Mouse (Mus musculus): ENCODE results near the gene Sergef. TPM values are rescaled to one million over a fixed set of nuclear protein-coding genes. Genes with fewer than 3 reads are reported as not detected.

Gene Sergef
- polyA plus RNA-seq, 1 experiment from 2014 or later, result 44.1 TPM

DNA sequence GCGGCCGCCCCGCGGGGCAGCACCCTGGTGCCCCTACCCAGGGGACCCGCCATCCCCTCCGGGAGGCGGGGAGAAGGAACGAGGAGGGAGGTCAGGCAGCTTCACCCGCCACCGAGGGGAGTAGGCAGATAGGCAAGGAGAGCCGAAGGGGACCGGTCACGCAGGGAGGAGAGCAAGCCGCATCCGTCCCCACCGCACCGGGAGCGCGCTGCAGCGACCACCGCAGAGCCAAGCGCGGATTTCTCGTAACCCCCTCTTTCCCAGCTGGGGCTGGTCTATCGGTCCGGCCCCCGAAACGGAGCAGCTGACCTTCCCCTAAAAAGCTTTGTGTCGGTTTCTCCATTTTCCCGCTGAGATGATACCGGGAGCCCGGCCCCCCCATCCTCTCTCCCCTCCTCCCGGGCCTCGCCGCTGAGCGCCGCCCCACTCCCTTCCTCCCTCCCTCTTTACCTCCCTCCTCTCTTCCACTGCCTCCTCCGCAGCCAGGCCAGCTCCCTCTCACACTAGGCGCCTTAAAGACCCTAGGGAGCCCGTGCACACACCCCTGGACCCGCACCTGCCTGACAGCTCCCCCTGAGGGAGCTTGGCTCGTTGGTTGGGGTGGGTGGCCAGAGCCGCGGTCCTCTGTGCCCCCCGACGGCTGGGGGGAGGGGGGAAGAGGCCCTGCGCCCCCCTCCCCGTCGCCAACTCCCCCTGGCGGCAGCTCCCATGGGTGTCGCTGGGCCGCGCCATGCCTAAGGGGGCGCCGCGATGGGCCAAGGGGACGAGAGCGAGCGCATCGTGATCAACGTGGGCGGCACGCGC, 242.5 kb downstream of the Sergef start:
- DNase-seq (ENCODE audit: low spot score) (peak; percentile 50), ATAC-seq (ENCODE audit: low FRiP score) (peak; percentile 36)
- H3K36me3 ChIP-seq (replicated peaks; ENCODE audit: control insufficient read depth, insufficient read depth), result 0 out of 2 replicates have a peak, but pooled peaks cover 3% of the 10 kb centered on the region
- H3K4me2 ChIP-seq (replicated peaks), result peak overlapping the region; percentile 72
- peak overlapping the region; percentile 84 for H3K27ac ChIP-seq
- WGBS, result 3% methylated on average over 56 of the region's 64 CpGs
- peak overlapping the region; percentile 96 for H3K9ac ChIP-seq
- H3K4me3 ChIP-seq (replicated peaks; ENCODE audit: low read length), result peak overlapping the region; percentile 84
- peaks cover 42% of the 10 kb centered on the region for H3K4me1 ChIP-seq (replicated peaks; ENCODE audit: control insufficient read depth, insufficient read depth, low read length)
- H3K27me3 ChIP-seq (ENCODE audit: control insufficient read depth, insufficient read depth, low read length), result peaks cover 27% of the 10 kb centered on the region
- no peaks in the 10 kb centered on the region for H3K9me3 ChIP-seq (ENCODE audit: control insufficient read depth, low read length)

DNA sequence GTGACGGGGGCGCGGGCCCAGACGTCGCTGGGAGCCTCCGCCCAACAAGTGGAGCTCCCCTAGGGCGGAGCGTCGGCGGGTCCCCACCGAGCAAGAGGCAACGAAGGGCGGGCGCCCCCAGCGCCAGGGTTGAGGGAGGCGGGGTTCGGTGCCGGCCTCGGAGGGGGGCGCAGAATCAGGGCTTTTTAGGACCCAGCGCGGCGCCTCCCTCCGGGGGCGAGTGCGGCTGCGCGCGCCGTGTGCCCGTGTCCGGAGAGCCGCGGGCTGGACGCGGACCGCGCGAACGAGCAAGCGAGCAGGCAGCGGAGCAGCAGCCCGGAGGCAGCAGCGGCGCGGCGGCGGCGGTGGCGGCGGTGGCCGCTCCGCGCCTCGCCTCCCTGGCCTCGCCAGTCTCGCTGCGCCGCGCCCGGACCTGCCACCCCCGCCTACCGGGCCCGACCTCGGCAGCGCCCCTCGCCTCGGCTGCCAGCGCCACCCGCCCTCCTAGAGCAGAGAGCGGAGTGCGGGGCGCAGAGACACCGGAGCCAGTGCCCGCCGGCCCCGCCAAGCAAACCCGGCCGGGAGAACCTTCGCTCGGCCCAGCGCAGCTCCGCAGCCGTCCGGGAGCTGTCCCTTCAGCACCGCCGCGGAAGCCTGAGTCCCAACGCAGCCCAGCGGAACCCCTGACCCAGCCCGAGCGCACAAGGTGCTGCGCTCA, 243.2 kb downstream of the Sergef start, which contains the start of gene Kcnc1:
TSS of gene Kcnc1 (plus strand) at position 267 of the 697 bp plus-strand sequence.
- H3K9ac ChIP-seq, result peak within 1 kb of the TSS; percentile 96
- 0 out of 2 replicates have a peak, but pooled peaks cover 3% of the 10 kb centered on the region for H3K36me3 ChIP-seq (replicated peaks; ENCODE audit: control insufficient read depth, insufficient read depth)
- no peaks in the 10 kb centered on the region for H3K9me3 ChIP-seq (ENCODE audit: control insufficient read depth, low read length)
- H3K4me1 ChIP-seq (replicated peaks; ENCODE audit: control insufficient read depth, insufficient read depth, low read length), result peaks cover 36% of the 10 kb centered on the region
- H3K27me3 ChIP-seq (ENCODE audit: control insufficient read depth, insufficient read depth, low read length), result peaks cover 27% of the 10 kb centered on the region
- ATAC-seq (ENCODE audit: low FRiP score) (peak; percentile 76), DNase-seq (ENCODE audit: low spot score) (peak; percentile 80)
- WGBS, result under 1% methylated on average over 65 of the region's 93 CpGs
- H3K27ac ChIP-seq, result peak within 1 kb of the TSS; percentile 84
- H3K4me3 ChIP-seq (replicated peaks; ENCODE audit: low read length), result peak within 1 kb of the TSS; percentile 84
- H3K4me2 ChIP-seq (replicated peaks), result peak within 1 kb of the TSS; percentile 72

DNA sequence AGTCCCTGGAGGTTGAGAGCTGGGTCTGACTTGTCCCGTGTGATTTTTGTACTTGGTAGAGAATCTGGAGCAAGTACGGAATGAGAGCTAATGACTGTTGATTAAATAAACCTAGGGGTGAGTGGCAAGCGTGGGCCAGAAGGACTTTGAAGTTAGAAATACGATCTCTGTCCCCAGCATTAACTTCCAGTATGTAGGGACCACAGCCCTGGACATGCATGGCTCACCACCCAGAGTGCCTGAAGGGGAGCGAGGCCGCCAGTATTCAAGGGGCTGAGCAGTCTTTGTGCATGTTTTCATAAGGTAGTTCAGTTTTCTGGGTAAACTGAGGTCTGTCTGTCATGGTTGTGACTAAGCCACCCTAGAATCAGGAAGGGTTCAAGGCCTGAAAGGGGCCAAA, 244.0 kb downstream of the Sergef start:
- H3K27me3 ChIP-seq (ENCODE audit: control insufficient read depth, insufficient read depth, low read length), result peaks cover 27% of the 10 kb centered on the region
- peak overlapping the region; percentile 72 for H3K4me2 ChIP-seq (replicated peaks)
- H3K9me3 ChIP-seq (ENCODE audit: control insufficient read depth, low read length), result no peaks in the 10 kb centered on the region
- H3K36me3 ChIP-seq (replicated peaks; ENCODE audit: control insufficient read depth, insufficient read depth), result no peaks in the 10 kb centered on the region
- WGBS, result 36% methylated on average over 6 of the region's 6 CpGs
- H3K27ac ChIP-seq, result no peak overlapping the region
- DNase-seq (ENCODE audit: low spot score), result no peak
- H3K4me3 ChIP-seq (replicated peaks; ENCODE audit: low read length), result no peak overlapping the region
- H3K9ac ChIP-seq, result no peak overlapping the region; the same call in 1 of the 2 replicates
- ATAC-seq (ENCODE audit: low FRiP score), result no peak
- peaks cover 29% of the 10 kb centered on the region for H3K4me1 ChIP-seq (replicated peaks; ENCODE audit: control insufficient read depth, insufficient read depth, low read length)

DNA sequence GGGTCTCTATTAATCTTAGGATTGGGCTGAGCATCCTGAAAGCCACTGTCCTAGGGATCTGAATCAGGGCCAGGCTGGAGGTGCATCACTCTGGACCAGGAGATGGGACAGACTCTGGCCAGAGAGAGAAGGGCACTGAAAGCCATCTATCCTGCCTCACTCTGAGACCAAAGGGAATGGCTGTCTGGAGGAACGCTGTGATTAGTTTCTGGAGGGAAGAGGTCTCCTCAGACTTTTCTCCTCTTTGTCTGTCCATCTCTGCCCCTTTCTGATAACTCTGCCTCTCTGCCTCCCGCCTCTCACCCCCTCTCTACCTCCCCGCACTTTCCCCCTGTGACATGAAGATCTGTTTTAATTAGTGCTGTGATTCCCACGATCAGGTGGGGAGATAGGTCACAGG, 244.7 kb downstream of the Sergef start:
- ATAC-seq (ENCODE audit: low FRiP score), result no peak
- H3K9me3 ChIP-seq (ENCODE audit: control insufficient read depth, low read length), result no peaks in the 10 kb centered on the region
- H3K4me1 ChIP-seq (replicated peaks; ENCODE audit: control insufficient read depth, insufficient read depth, low read length), result peaks cover 23% of the 10 kb centered on the region

DNA sequence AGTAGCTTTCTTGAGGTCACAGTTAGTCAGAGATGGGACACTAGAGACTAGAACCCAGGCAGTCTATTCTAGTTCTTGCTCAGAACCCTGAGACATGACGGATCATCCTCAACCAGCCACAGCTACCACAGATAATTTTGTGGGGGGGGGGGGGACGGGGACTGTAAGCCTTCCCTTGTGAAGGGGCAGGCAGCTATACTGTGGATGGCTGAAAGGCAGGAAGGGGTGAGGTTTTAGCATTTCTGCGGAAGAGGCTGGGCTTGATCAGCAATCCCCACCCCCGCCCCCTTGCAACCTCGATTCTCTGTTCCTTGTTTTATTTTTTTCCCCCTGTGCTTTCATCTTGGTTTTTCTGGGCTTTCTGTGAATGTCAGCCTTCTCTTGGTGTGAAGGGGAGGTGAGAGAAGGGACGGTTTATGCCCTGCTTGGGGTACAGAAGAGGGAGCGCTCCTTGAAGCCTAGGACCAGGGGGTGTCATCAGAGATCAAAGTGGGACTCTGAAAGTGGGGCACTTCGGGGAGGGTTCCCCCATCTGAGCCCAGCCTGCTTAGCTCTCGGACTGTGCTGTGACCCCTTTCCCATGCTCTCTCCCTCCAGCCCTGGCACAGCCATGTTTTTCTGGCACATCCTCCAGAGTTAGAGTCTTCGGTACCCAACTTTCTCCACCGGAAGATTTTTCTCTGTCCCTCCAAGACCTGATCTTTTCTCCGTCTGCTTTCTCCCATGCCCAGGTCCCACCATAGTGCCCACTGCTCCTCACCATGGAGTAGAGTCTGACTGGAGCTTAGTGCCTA, 245.7 kb downstream of the Sergef start:
- Histone ChIP-seq H3K9ac (no peak overlapping the region), H3K27ac (no peak overlapping the region), H3K4me1 (replicated peaks; ENCODE audit: control insufficient read depth, insufficient read depth, low read length) (peaks cover 12% of the 10 kb centered on the region), H3K27me3 (ENCODE audit: control insufficient read depth, insufficient read depth, low read length) (peaks cover 27% of the 10 kb centered on the region), H3K36me3 (replicated peaks; ENCODE audit: control insufficient read depth, insufficient read depth) (no peaks in the 10 kb centered on the region), H3K4me2 (replicated peaks) (no peak overlapping the region), H3K9me3 (ENCODE audit: control insufficient read depth, low read length) (no peaks in the 10 kb centered on the region), H3K4me3 (replicated peaks; ENCODE audit: low read length) (no peak overlapping the region)
- DNase-seq (ENCODE audit: low spot score) (no peak), ATAC-seq (ENCODE audit: low FRiP score) (no peak)
- WGBS, result 48% methylated on average over 12 of the region's 12 CpGs

More for the DNA sequence above, 244.7 kb downstream of the Sergef start:
- Histone ChIP-seq H3K27me3 (ENCODE audit: control insufficient read depth, insufficient read depth, low read length) (peaks cover 27% of the 10 kb centered on the region), H3K4me2 (replicated peaks) (no peak overlapping the region), H3K36me3 (replicated peaks; ENCODE audit: control insufficient read depth, insufficient read depth) (no peaks in the 10 kb centered on the region), H3K9ac (no peak overlapping the region), H3K4me3 (replicated peaks; ENCODE audit: low read length) (no peak overlapping the region), H3K27ac (no peak overlapping the region)
- WGBS, result 73% methylated on average over 4 of the region's 4 CpGs
- DNase-seq (ENCODE audit: low spot score), result no peak

Other genes with a start within 250 kb of the Sergef start
- gene Kcnc1, start 243.3 kb downstream of the Sergef start, polyA plus RNA-seq (2014; fragmentation: Nextera tagmentation; extraction: Ambion mirVana), result 16.6 and 20.8 TPM in 2 replicates
- 0.19 and 0.70 TPM in 2 replicates for gene Tph1, start 32.7 kb upstream of the Sergef start, polyA plus RNA-seq (2014; fragmentation: Nextera tagmentation; extraction: Ambion mirVana)
- 16.6 and 16.8 TPM in 2 replicates for gene Saal1, start 70.9 kb upstream of the Sergef start, polyA plus RNA-seq (2014; fragmentation: Nextera tagmentation; extraction: Ambion mirVana)
- 0.08 TPM in 1 of 2 replicates, not detected in the other for gene Saa3, start 75.9 kb upstream of the Sergef start, polyA plus RNA-seq (2014; fragmentation: Nextera tagmentation; extraction: Ambion mirVana)
- gene Saa4, start 92.8 kb upstream of the Sergef start, polyA plus RNA-seq (2014; fragmentation: Nextera tagmentation; extraction: Ambion mirVana), result not detected in 2 replicates
- not detected in 2 replicates for gene Saa1, start 103.2 kb upstream of the Sergef start, polyA plus RNA-seq (2014; fragmentation: Nextera tagmentation; extraction: Ambion mirVana)
- gene Saa2, start 112.0 kb upstream of the Sergef start, polyA plus RNA-seq (2014; fragmentation: Nextera tagmentation; extraction: Ambion mirVana), result not detected in 2 replicates
- 12.7 and 13.0 TPM in 2 replicates for gene Hps5, start 156.3 kb upstream of the Sergef start, polyA plus RNA-seq (2014; fragmentation: Nextera tagmentation; extraction: Ambion mirVana)
- 36.1 and 43.8 TPM in 2 replicates for gene Gtf2h1, start 156.3 kb upstream of the Sergef start, polyA plus RNA-seq (2014; fragmentation: Nextera tagmentation; extraction: Ambion mirVana)
- gene Ldha, start 201.7 kb upstream of the Sergef start, polyA plus RNA-seq (2014; fragmentation: Nextera tagmentation; extraction: Ambion mirVana), result 545 and 632 TPM in 2 replicates
- gene Ldhc, start 221.4 kb upstream of the Sergef start, polyA plus RNA-seq (2014; fragmentation: Nextera tagmentation; extraction: Ambion mirVana), result 0.19 and 0.29 TPM in 2 replicates